Mouse (Mus musculus) left cerebral cortex, adult 8-10 months (tissue): ENCODE results near the gene Agtr1b. TPM values are rescaled to one million over a fixed set of nuclear protein-coding genes. Genes with fewer than 3 reads are reported as not detected.

Experiments
- DNase-seq, 2 experiments: peaks; one replicate each; pipeline ENCODE4 v3.0.0; 2022; ENCODE audit warnings: low spot score in 2 of 2
- total RNA-seq, 4 experiments: library from RNA; stranded (reverse); gene quantifications; 2 replicates each; pipeline ENCODE4 v1.2.4; 2022

Gene Agtr1b
- total RNA-seq, result under 1 TPM in 3 of 4 experiments, not detected in 1; 0.21 to 0.39 (median 0.36) TPM

DNA sequence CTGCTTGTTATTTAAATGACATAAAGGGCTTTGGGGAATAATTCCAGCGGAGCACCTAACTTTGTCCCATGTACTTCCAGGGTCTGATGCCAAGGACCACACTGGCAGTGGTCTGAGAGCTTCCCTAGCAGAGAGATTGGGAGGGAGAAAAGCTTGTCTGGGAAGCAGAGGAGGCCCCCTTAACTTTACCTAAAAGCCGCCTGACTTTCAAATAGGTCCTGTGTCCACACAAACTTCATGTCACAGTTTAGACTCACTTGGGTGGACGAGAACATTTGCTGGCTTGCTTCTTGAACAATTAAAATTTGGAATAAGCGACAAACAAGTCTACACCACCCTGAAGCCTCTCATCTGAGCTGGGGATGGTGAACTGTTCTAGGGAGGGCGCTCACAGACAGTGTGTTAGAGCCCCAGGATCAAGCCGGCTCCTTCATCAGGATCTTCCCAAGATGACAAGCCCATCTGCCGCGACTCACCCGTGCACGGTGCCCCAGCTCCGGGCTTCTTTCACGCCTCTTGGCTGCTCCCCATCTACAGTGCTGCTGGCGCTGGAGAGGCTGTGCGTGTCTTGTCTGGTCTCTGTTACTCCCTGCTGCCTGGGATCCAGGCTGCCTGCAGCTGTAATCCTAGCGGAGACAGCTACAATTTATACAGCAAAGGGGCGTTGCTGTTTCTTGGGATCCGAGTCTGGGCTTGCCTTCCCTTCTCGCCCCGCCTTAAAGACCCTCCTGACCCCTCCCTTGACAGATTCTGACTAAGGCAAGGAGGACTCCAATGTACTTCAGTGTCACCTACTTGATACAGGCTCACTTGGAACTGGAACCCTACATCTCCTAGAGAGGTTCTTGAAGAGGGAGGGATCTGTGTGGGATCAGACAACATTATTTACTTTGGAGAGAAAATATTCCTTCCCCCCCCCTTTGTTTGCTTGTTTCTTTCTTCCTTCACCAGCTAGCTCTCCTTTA lies at the start of gene Agtr1b:
Gene Agtr1b (minus strand): TSS at position 620 of the 965 bp plus-strand sequence.
- DNase-seq, result no peak

DNA sequence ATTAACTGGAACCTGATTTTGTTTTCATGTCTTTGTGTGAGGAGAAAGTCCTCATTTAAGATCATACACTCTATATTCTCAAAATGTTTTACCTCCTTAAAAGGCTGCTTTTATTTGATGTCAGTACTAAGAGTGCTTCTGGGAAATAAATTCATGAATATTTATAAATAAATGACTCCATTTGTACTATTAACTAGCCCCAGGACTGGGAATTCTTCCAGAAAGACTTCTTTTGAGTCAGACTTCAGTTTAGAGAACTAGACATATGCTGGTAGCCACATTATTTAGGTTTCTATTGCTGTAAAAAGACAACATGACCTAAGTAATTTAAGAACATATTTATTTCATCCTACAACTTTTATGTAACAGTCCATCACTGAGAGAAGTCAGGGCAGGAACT lies 13.4 kb downstream of the Agtr1b start:
- no peak for DNase-seq

DNA sequence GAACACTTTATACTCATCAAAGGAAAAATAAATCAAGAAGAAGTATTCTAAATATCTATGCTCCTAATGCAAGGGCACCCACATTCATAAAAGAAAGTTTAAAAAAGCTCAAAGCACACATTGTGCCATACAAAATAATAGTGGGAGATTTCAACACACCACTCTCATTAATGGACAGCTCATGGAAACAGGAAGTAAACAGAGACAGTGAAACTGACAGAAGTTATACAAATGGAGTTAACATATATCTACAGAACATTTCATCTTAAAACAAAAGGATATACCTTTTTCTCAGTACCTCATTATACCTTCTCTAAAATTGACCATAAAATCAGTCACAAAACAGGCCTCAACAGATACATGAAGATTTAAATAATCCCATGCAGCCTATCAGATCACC lies 18.8 kb downstream of the Agtr1b start:
- no peak for DNase-seq

DNA sequence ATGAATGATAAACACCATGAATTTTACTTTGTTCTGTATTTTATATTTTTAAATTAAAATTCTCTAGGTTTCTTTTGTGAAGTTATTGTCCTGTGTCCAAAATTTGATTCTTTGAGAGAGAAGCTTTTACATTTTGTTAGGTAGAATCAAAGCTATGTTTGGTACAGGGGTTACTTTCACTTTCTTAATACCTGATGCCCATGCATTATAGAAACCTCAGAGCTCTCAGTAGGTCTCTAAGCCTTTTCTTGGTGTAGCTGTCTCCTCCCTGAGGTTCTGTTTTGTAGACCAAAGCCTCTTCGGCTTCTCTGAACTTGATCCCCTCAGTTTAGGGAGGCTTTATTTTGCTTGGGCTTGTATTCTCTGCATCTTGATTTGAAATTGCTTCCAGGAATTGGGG lies 26.6 kb downstream of the Agtr1b start:
- DNase-seq, result no peak

DNA sequence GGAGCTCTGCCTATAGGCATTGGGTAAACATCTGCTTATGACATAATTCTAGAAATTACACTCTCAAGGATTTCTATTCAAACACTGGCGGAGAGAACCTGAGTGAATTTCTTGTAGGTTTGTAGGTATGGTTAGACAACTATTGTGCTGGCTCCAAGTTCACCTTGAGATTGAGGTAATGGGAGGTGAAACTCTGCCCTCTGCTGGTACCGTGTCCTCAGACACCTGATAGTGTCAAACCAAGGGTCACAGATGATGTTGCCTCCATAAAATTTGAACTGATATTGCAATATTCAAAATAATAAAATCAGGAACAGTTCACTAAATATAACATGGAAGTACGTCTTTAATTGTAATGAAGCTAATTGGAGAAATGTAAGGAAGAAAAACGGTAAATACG lies 32.3 kb downstream of the Agtr1b start:
- DNase-seq, result no peak

DNA sequence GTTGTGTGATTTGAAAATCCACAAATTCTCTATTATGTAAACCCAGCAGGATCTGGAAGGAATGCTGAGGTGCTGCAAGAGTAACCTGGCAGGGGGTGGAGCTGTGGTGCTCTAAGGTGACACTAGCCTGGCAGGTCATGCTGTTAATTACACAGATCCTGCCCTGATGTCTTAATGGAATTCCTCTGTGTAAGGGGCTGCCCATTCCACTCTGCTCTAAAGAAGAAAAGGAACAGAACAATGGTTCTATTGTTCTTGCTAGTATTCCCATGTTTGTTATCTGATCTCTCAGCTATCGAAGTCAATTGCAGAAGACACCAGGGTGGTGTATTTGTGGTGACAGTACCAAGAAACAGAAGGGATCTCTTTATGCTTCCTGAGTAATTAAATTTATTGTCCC lies 49.7 kb downstream of the Agtr1b start:
- no peak for DNase-seq

DNA sequence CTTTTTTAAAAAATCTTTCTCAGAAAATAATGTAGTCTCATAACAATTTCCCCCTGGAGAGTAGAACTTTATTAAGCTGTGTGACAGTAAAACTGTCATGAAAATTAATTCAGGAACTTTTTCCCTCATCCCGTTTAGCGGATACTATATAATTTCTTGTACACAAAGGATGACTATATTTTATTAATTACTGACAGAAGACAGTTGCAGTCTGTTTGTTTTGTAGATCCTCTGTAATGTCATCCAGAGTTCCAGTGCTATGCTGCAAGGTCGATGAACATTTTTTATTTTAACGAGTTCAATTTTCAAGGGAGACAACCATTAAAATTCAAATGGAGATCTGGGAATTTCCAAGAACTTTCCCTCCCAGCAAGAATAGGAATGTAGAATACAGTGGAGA lies 57.8 kb downstream of the Agtr1b start:
- DNase-seq, result no peak

DNA sequence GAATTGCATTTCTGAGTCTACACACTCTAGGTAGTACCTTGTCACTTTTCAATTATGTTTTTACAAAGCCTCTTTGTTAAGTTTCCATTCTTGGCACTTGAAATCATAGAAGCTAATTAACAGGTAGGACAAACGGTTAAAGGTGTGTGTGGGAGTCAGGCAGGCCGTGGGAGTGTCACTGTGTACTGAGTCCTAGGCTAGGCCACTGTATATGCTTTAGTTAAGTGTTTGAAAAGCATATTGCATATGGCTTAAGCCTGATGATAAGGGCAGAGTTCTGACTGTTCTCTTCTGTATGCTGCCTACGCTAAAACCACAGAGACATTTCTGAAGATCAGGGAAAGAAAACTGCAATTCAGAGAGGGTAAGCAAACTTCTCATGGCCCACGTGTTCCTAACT lies 59.7 kb downstream of the Agtr1b start:
- no peak for DNase-seq

DNA sequence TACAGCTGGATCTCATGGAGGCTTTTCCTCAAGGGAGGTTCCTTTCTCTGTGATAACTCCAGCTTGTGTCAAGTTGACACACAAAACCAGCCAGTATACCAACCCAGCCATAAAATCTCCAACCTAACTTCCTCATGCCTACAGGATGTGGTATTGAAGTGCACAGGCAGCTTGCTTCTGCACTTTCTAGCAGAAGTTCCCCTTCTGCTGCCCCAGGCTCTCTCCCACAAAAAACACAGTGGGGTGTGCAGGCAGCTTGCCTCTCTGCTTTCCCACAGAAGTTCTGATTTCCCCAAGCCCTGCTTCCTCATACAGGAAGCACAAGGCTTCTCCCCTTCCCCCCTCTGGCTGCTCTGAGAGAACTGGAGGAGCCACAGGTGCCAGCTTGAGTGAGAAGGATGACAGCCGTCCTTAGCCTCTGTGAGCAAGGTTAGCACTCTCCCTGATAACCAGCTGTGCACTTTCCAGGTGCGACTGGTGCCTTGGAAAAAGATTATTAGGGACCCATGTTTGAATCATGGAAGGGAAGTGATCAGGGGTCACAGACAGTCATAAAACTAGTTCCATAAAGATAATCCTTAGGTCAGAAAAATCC lies 62.1 kb downstream of the Agtr1b start:
- no peak for DNase-seq

DNA sequence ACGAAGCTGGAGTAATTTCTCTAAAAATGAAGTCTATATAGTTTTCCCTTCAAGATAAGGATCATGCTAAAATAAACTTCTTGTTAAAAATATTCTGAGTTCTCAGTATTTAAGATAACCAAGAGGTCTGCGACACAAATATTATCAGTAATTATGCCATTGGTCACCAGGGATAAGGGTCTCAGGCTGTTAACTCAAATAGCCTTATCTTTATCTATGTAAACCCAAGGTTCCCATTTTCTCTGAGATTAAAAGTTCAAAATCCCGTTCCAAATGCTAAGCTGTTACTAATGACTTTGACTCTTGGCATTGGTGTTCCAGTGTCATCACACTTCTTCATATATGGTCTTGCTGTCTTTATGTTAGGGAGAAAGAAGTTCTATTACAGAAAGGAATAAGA lies 71.4 kb downstream of the Agtr1b start:
- no peak for DNase-seq

DNA sequence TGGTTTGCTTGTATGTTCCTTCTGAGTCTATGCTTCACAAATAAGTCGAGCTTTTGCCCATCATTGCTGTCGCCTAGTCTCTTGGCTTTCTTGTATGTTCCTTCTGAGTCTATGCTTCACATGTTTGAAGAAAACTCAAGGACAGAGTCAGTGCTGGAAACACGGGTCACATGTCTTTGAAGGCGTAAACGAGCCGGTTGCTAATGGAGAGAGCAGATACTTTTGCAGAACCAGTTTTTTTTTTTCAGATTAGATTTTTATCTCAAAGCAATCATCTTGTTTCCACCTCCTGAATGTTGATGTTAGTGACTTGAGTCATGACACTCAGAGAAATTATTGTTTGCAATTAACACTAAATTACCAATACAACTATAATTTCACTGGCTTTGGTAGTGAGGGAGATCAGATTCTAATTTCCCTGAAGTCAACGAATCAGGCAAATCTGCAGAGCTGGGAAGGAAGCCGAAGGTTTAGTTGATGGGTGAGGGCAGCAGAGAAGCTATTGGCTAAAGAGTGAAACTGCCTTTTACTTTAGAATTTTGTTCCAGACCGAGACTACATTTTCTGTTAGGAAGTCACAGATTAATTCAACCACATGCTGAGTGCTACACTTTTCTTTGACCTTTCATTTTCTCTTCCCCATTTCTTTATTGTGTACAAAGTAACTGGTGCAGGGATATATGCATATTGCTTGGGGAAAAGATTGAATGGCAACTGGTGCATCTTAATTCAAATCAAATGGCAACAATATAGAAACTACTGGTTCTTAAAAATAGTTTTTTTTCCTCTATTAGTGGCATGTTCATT lies 72.2 kb downstream of the Agtr1b start:
- no peak for DNase-seq

DNA sequence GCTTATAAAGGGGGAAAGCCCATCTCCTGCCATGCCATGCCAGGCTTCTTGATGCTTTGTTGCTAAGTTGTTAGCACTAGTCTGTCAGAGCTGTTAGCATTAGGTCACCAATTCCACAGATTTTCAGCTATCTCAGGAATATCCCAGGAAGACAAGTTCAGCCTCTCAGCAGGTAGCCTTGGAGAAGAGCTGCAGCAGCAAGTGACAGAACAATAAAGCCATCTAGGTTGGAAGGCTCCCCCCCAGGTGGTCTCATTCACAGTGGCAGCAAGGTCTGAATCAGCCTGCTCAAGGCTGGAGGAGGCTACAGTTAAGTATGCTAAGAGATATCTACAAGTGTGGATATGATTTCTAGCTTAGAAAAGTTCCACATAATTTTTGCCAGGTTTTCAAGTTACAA lies 75.6 kb downstream of the Agtr1b start:
- DNase-seq, result no peak

DNA sequence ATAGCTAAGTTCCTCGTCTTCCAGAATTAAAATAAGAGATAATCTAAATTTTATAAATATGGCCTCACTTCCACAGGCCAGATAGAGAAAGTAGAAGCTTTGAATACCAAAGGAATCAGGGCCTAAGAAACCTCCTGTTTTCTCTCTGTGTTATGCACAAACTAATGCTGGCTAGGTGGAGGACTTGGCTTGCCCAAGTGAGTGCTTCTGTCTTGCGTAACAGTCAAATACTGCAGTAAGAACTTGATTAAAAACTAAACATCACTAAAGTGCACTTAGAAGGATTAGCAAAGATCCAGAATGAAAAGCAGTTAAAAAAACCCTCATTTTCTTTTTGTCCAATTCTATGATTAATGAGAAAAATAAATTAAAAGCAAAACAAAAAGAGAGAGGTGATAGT lies 78.2 kb downstream of the Agtr1b start:
- no peak for DNase-seq

DNA sequence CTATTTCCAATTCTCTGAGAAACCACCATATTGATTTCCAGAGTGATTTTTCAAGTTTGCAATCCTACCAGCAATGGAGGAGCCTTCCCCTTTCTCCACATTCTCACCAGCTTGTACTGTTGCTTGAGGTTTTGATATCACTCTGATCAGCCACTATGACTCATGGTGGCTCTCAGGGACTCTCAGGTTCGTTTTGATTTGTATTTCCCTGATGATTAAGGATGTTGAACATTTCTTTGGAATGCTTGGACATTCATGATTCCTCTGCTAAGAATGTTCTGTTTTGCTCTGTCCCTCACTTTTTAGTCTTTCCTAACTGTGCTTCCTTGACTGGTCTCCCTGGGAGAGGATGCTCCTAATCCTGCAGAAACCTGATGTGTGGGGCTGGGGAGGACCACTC lies 85.2 kb downstream of the Agtr1b start:
- no peak for DNase-seq

DNA sequence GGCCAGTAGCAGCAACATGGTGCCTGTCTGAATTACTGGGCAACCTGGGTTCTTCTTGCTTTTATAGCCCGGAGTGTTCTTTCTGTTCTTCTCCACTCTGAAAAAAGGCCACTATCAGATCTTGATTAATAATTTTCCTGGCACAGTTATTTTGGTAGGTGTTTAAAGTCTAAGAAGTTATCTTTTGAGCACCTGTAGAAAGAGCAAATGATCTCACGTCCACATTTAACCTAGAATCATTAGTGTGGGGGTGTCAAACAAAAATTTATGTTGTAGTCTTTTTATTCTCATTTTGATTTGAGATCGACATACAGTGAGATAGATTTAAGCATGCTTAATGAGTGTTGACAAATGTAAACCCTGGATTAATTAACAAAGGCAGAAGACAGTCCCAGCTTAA lies 91.3 kb downstream of the Agtr1b start, which contains the start of gene Cpb1:
Gene Cpb1 (minus strand): TSS at position 101 of the 400 bp plus-strand sequence.
- DNase-seq, result no peak

Other genes with a start within 250 kb of the Agtr1b start
- 10 to 100 TPM; 27.2 to 35.0 (median 30.3) TPM for gene Gyg, start 211.9 kb downstream of the Agtr1b start, total RNA-seq
- gene Cpa3, start 125.0 kb downstream of the Agtr1b start, total RNA-seq, result under 1 TPM in 1 of 4 experiments, not detected in 3; 0.34 TPM
- gene Cpb1, start 91.4 kb downstream of the Agtr1b start, total RNA-seq, result under 1 TPM in 2 of 4 experiments, not detected in 2; 0.13 to 0.14 TPM